Mouse (Mus musculus) heart, adult 2 months (tissue): ENCODE data around the gene Ccdc22.

ENCODE experiments used
- CTCF ChIP-seq: fragments of 200-600 bp; IDR thresholded peaks from 2 replicates; pipeline ENCODE4 v1.8.1; 2022; ENCODE audit warnings: antibody characterized with exemption, mild to moderate bottlenecking, moderate library complexity
- EP300 ChIP-seq: fragments of 200-500 bp; IDR thresholded peaks from 2 replicates; pipeline ENCODE4 v1.6.1; 2011; ENCODE audit warnings: low read depth, low read length, control low read depth; ENCODE audit not compliant: insufficient read depth
- POLR2A ChIP-seq: fragments of 200-500 bp; IDR thresholded peaks from 2 replicates; pipeline ENCODE4 v1.6.1; 2011; ENCODE audit warnings: mild to moderate bottlenecking, low read depth, low read length, control low read depth; ENCODE audit not compliant: insufficient read depth

GRCm38 (mm10) chrX:7610035-7610434, 4.7 kb upstream of the Ccdc22 start:
- TF ChIP-seq EP300 (no peak), CTCF (no peak), POLR2A (no peak)
